Mouse (Mus musculus) lung, postnatal 36 days (tissue): ENCODE data around the gene Shc4.
A peak's percentile ranks its signal among the peaks of the same experiment; 100 is the strongest.

Experiments
- DNase-seq: peaks from one replicate; pipeline ENCODE4 v3.0.0; 2022; ENCODE audit warnings: mixed read lengths

Gene Shc4

GRCm38 (mm10) chr2:125724086-125724430 lies at the start of gene Shc4:
Gene Shc4, minus strand, starts transcription at chr2:125724148.
- no peak for DNase-seq

- DNase-seq, result peak; percentile 42
These were observed 41.1 kb upstream of the Shc4 start for GRCm38 (mm10) chr2:125765029-125765428.

- DNase-seq, result peak; percentile 35
These were observed 40.6 kb upstream of the Shc4 start for GRCm38 (mm10) chr2:125764531-125764930.

- DNase-seq, result no peak
These were observed 25.4 kb upstream of the Shc4 start for GRCm38 (mm10) chr2:125749330-125749729.

- no peak for DNase-seq
These were observed 15.4 kb upstream of the Shc4 start for GRCm38 (mm10) chr2:125739338-125739737.

GRCm38 (mm10) chr2:125738718-125739117 lies 14.8 kb upstream of the Shc4 start:
- DNase-seq, result no peak

GRCm38 (mm10) chr2:125736025-125736343 lies 12.0 kb upstream of the Shc4 start:
- DNase-seq, result no peak

- no peak for DNase-seq
These were observed 11.5 kb upstream of the Shc4 start for GRCm38 (mm10) chr2:125735333-125736024.

GRCm38 (mm10) chr2:125734741-125735140 lies 10.8 kb upstream of the Shc4 start:
- DNase-seq, result no peak

- DNase-seq, result peak; percentile 96
These were observed 8.0 kb upstream of the Shc4 start for GRCm38 (mm10) chr2:125731763-125732560.

GRCm38 (mm10) chr2:125724546-125725114 lies 682 bp upstream of the Shc4 start:
- peak; percentile 16 for DNase-seq

GRCm38 (mm10) chr2:125723408-125724085 lies 401 bp downstream of the Shc4 start:
- peak; percentile 62 for DNase-seq

GRCm38 (mm10) chr2:125723086-125723407 lies 901 bp downstream of the Shc4 start:
- no peak for DNase-seq

- no peak for DNase-seq
These were observed 7.3 kb downstream of the Shc4 start for GRCm38 (mm10) chr2:125716599-125716998.

- DNase-seq, result no peak
These were observed 17.4 kb downstream of the Shc4 start for GRCm38 (mm10) chr2:125706510-125706921.

- no peak for DNase-seq
These were observed 18.9 kb downstream of the Shc4 start for GRCm38 (mm10) chr2:125704907-125705631.

- no peak for DNase-seq
These were observed 21.1 kb downstream of the Shc4 start for GRCm38 (mm10) chr2:125702851-125703250.

GRCm38 (mm10) chr2:125701606-125702005 lies 22.3 kb downstream of the Shc4 start:
- no peak for DNase-seq

- DNase-seq, result peak; percentile 53
These were observed 27.7 kb downstream of the Shc4 start for GRCm38 (mm10) chr2:125696219-125696618.

- DNase-seq, result no peak
These were observed 29.1 kb downstream of the Shc4 start for GRCm38 (mm10) chr2:125694798-125695197.

- no peak for DNase-seq
These were observed 31.9 kb downstream of the Shc4 start for GRCm38 (mm10) chr2:125692010-125692409.

GRCm38 (mm10) chr2:125685441-125686150 lies 38.4 kb downstream of the Shc4 start:
- DNase-seq, result no peak
